Mouse (Mus musculus) small intestine, adult 2 months (tissue): ENCODE data around the gene Rnaseh2a. TPM values are rescaled to one million over a fixed set of nuclear protein-coding genes. Genes with fewer than 3 reads are reported as not detected.

Experiments
- H3K27ac ChIP-seq: fragments of 200-500 bp; 2 replicates; pipeline ENCODE4 v1.5.1; 2012; ENCODE audit warnings: low read depth, low read length, control low read depth, inconsistent platforms; ENCODE audit not compliant: insufficient read depth
- H3K27me3 ChIP-seq: fragments of 200-500 bp; 2 replicates; pipeline ENCODE4 v1.6.1; 2012; ENCODE audit warnings: mild to moderate bottlenecking, moderate library complexity, low read length, inconsistent platforms; ENCODE audit not compliant: control insufficient read depth, insufficient read depth
- H3K36me3 ChIP-seq: fragments of 200-500 bp; 2 replicates; pipeline ENCODE4 v1.6.1; 2012; ENCODE audit warnings: mild to moderate bottlenecking, low read length, control low read depth, inconsistent platforms; ENCODE audit not compliant: control insufficient read depth, insufficient read depth
- H3K4me1 ChIP-seq: fragments of 200-500 bp; 2 replicates; pipeline ENCODE4 v1.6.1; 2012; ENCODE audit warnings: low read length, inconsistent platforms, mixed read lengths; ENCODE audit not compliant: control insufficient read depth, insufficient read depth, insufficient read length
- H3K4me3 ChIP-seq: fragments of 200-500 bp; 2 replicates; pipeline ENCODE4 v1.5.1; 2012; ENCODE audit warnings: low read depth, mild to moderate bottlenecking, control low read depth, inconsistent platforms, low read length, moderate library complexity
- CTCF ChIP-seq: fragments of 200-500 bp; IDR thresholded peaks from 2 replicates; pipeline ENCODE4 v1.5.1; 2012; ENCODE audit warnings: low read depth, mild to moderate bottlenecking, control low read depth, inconsistent platforms, low read length, moderate library complexity, mixed read lengths; ENCODE audit not compliant: insufficient replicate concordance, insufficient read length; ENCODE audit errors: extremely low read depth
- POLR2A ChIP-seq: fragments of 200-500 bp; IDR thresholded peaks from 2 replicates; pipeline ENCODE4 v1.6.1; 2012; ENCODE audit warnings: low read depth, mild to moderate bottlenecking, control low read depth, inconsistent platforms, low read length, moderate library complexity
- WGBS: fragments of 180-500 bp; shearing (Covaris S2); methylation state at CpG from one replicate; pipeline ENCODE4 v1.1.7; 2018; 5-methylcytosine and 5-hydroxymethylcytosine counted together
- polyA plus RNA-seq: library from polyadenylated mRNA; depleted of rRNA; stranded (reverse); fragments of >200 nt; gene quantifications from 2 replicates; pipeline ENCODE4 v1.2.3, GENCODE M21; 2012

The Rnaseh2a gene
- polyA plus RNA-seq, 1 experiment = 29.1 TPM

DNA sequence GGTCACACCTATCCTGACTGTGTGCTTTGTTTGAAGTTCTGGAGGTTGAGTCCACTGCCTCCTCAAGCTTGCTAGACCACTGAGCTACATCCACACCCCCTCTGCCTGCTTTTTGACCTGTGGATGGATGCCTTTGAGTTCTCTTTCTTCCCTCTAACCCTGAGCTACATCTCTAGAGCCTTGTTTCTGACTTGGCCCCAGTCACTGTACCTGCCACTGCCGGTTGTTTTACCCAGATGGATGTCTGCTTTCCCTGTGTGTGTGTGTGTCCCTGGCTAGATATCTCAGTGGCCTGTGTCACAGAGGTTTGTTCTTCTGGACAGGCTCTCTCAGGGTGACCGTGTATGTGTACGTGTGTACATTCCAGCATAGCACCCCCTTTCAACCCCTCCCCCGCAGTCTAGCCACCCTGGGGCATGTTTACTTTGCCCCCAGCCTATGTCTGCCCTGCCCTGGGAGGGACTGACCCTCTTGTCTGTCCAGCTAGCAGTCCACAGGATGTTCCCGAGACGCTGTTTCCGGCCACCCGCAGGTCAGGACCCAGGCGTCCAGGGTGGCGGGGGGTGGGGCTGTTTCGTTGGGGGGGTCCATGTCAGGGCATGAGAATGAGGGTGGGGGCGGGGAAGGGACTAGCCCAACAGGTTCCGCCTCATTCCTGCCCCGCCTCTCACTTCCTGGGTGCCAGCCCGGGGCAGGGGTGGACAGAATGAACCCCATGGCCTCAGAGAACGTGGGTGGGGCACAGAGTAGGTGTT lies 14.9 kb upstream of the Rnaseh2a start:
- no peak for TF ChIP-seq POLR2A
- TF ChIP-seq CTCF = no peak
- H3K4me3 ChIP-seq = peak overlapping the region; percentile 64
- WGBS = 2% methylated on average over 16 of the region's 16 CpGs

GRCm38 (mm10) chr8:84982499-84983011 lies 13.0 kb upstream of the Rnaseh2a start:
- Histone ChIP-seq H3K4me1 (peaks cover 49% of the 10 kb centered on the region), H3K27ac (peak overlapping the region; percentile 99), H3K27me3 (no peaks in the 10 kb centered on the region), H3K4me3 (peak overlapping the region; percentile 25), H3K36me3 (no peaks in the 10 kb centered on the region)
- TF ChIP-seq POLR2A (no peak), CTCF (no peak)
- WGBS = 36% methylated on average over 3 of the region's 3 CpGs

More for the DNA sequence above, 14.9 kb upstream of the Rnaseh2a start:
- Histone ChIP-seq H3K27ac (peak overlapping the region; percentile 80), H3K4me1 (peaks cover 55% of the 10 kb centered on the region), H3K27me3 (no peaks in the 10 kb centered on the region), H3K36me3 (no peaks in the 10 kb centered on the region)

DNA sequence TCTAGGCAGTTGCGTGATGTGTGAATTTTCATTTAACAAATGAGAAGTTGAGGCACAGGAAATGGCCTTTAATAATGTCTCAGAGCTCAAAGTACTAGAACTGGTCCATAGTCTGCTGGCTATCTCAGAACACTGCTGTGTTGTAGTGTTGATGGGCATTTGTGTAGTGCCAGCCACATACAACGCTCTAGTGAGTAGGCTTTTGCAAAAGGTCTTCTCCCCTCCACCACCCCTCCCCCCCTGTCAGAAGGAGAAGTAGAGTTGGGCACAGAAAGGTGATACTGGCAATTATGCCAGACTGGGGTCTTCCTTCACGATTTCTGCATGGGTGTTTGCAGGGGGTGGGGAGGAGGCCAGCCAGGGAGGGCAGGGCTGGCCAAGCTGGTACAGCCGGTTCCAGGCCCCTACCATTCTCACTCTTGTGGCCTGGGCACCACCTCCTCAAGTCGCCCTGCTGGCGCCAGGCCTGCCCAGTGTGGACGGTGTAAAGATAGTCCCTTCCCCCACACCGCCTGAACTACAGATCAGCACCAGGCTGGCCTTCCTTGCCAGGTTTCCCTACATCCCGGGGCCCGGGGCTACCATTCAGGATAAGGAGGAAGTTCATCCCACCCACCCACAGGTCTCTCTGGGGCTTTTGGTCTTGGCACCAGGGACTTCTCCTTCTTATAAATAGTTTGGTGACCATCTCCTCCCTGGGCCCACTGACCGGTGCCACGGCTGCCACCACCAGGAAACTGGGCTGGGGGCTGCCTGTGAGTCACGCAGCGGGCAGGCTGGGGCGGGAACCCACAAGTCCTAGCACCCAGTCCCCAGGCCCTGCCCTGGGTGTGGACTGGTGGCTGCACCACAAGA lies 12.3 kb upstream of the Rnaseh2a start:
- Histone ChIP-seq H3K27ac (peak overlapping the region; percentile 99), H3K4me1 (peaks cover 47% of the 10 kb centered on the region), H3K36me3 (no peaks in the 10 kb centered on the region), H3K4me3 (peak overlapping the region; percentile 25), H3K27me3 (no peaks in the 10 kb centered on the region)
- 30% methylated on average over 15 of the region's 15 CpGs for WGBS
- TF ChIP-seq POLR2A (no peak; the same call in 1 of the 2 replicates), CTCF (no peak)

GRCm38 (mm10) chr8:84980622-84981358 lies 11.2 kb upstream of the Rnaseh2a start:
- no peaks in the 10 kb centered on the region for H3K27me3 ChIP-seq
- peak overlapping the region; percentile 67 for H3K4me3 ChIP-seq
- H3K27ac ChIP-seq = peak overlapping the region; percentile 99
- 9% methylated on average over 11 of the region's 11 CpGs for WGBS
- H3K4me1 ChIP-seq = peaks cover 41% of the 10 kb centered on the region
- no peak for TF ChIP-seq POLR2A
- H3K36me3 ChIP-seq = no peaks in the 10 kb centered on the region

DNA sequence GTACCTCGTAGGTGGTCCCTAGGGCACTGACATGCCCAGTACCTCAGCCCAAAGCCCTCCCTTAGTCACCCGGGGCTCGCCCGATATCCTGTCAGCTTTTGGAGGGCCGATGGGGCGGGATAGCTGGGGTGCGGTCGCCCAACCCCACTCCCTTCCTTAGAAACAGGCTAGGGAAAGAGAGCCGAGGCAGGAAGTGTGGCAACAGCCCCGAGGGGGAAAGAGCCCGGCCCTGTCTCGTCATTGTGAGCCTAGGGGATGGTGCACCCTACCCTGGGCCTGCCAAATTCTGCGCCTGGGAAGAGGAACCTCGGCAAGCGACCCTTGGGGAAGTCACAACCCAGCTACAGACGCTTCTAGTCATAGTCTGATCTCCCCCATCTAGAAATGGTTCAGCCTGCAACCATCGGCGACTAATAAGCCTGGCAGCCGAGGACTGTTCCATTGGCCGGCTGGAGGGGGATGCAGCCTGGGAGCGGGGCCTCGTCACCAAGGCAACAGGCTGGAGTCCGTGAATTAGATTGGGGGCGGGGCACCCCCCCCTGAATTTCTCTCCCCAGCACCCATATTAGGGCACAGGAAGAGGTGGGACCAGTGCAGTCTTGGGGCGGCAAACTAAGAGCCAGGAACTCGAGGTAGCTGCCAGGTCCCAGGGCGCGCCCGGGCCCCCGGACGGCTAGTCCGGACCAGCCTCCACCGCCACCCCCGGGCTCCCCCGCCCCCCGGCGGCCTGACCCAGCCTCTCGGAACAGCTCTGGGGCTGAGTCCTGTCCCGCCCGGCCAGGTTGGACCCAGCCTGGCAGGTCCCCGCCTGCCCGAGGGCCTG lies 10.2 kb upstream of the Rnaseh2a start:
- TF ChIP-seq CTCF (no peak), POLR2A (peak; percentile 43; the same call in 1 of the 2 replicates)
- Histone ChIP-seq H3K27ac (peak overlapping the region; percentile 99), H3K4me1 (peaks cover 42% of the 10 kb centered on the region), H3K27me3 (no peaks in the 10 kb centered on the region), H3K36me3 (no peaks in the 10 kb centered on the region), H3K4me3 (peak overlapping the region; percentile 67)
- under 1% methylated on average over 42 of the region's 42 CpGs for WGBS

DNA sequence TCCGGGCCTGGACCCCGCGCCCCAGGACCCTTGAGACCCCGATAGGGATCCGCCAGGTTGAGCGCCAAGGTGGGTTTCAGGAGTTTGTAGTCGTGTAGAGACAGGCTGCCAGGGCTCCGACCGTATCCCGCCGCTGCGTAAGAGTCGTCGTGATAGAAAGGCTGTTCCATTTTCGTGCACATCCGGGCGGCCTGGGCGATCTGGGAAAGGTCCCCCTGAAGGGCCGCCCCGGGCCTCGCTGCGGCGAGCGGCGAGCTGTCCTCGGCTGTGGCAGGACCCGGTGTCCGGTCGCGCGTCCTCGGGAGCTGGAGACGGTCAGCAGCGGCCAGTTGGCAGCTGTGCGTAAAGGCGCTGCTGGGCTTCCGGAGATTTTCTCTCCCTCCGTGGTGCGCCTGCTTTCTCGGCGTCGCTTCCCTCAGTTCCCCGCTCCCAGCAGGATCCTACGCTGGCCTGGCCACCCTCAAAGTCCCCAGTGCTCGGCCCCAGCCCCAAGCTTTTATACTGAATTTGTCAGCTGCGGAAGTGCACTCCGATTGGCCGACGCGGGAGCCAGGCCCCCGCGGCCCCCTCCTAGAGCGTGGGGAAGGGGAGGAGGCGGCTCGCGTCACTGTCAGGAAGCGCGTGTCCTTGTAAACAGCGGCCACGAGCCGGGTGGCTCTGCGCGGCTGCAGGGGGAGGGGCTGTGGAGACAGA lies 8.8 kb upstream of the Rnaseh2a start, which contains the start of gene Junb:
Gene Junb (minus strand): TSS at position 471 of the 693 bp plus-strand sequence.
- Histone ChIP-seq H3K36me3 (no peaks in the 10 kb centered on the region), H3K4me1 (peaks cover 32% of the 10 kb centered on the region), H3K27ac (peak within 1 kb of the TSS; percentile 99), H3K27me3 (no peaks in the 10 kb centered on the region), H3K4me3 (peak within 1 kb of the TSS; percentile 92)
- TF ChIP-seq POLR2A (peak; percentile 100), CTCF (no peak)
- under 1% methylated on average over 63 of the region's 63 CpGs for WGBS
